Mouse (Mus musculus): ENCODE results near the gene Espn. TPM values are rescaled to one million over a fixed set of nuclear protein-coding genes. Genes with fewer than 3 reads are reported as not detected.

Gene Espn
- total RNA-seq (2017) = 1.3 and 1.8 TPM in 2 replicates

DNA sequence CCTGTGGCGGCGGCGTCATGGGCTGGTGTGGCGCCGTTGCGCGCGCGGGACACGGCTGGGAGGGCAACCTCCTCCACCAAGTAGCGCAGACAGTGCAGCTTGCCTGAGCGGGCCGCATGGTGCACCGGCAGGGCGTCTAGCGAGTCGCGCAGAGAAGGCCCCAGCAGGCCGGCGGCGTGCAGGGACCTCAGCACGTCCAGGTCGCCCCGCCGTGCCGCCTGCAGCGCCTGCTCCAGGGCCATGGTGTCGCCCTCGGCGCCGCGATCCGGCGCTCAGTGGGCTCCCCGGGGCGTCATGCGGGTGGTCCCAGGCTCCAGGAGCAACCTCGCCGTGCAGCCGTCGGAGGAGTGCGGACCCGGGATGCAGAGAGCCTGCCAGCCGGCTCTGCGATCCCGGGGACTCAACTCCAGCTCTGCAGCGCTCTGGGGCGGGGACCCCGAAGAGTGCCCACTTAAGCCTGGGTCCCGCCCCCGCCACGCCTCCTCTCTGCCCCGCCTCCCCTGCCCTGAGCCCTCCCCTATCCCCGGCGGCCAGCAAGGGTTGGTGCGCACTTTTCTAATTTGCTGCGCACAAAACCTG, at the start of gene Espn:
Gene Espn, minus strand, starts transcription at position 406 of the 579 bp plus-strand sequence.
- ATAC-seq (replicated peaks; ENCODE audit: low read depth, poor library complexity, severe bottlenecking) = peak; percentile 62

DNA sequence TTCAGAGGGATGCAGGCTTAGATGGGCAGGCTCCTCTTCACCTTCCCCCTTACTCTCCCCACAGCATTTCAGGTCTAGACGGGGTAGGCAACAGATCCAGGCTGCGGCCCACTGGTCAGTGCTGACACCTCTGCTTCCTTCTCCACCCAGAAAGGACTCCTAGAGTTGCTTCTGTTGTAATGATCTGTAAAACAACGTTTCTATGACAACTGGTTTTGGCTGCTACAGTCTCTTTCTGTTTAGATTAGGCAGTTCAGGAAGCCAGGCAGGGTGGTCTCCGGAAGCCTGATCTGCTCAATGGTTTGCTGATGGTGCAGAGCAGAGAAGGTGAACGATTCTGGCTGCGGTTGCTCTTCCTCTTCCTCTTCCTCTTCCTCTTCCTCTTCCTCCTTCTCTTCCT, 49.3 kb upstream of the Espn start:
- peak; percentile 83 for ATAC-seq (replicated peaks; ENCODE audit: low read depth, poor library complexity, severe bottlenecking)

- 0 out of 2 replicates have a peak, but pooled peaks have one; percentile 15 for ATAC-seq (replicated peaks; ENCODE audit: low read depth, poor library complexity, severe bottlenecking)
Measured at GRCm38 (mm10) chr4:152199617-152200016, 47.4 kb upstream of the Espn start.

DNA sequence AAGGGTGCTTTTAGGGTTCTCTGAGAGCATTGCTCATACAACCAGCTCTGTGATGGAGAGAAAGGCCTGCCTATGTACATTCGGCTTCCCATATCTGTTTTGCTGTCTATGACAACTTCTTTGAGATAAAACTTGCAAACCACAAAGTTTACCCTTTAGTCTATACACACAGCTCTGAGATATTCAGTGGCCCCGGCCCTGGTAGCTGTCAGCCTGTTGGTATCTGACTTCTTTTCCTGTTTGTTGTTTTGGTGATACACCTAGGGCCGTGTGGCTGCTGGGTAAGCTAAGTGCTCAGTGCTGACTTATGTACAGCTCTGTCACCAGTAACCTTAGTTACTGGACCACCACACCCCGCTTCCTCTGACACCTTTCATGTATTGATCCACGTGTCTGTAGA, 45.4 kb upstream of the Espn start:
- ATAC-seq (replicated peaks; ENCODE audit: low read depth, poor library complexity, severe bottlenecking) = no peak

- no peak for ATAC-seq (replicated peaks; ENCODE audit: low read depth, poor library complexity, severe bottlenecking)
Measured at GRCm38 (mm10) chr4:152196276-152196675, 44.1 kb upstream of the Espn start.

- no peak for ATAC-seq (replicated peaks; ENCODE audit: low read depth, poor library complexity, severe bottlenecking)
Measured at GRCm38 (mm10) chr4:152194476-152195175, 42.5 kb upstream of the Espn start.

DNA sequence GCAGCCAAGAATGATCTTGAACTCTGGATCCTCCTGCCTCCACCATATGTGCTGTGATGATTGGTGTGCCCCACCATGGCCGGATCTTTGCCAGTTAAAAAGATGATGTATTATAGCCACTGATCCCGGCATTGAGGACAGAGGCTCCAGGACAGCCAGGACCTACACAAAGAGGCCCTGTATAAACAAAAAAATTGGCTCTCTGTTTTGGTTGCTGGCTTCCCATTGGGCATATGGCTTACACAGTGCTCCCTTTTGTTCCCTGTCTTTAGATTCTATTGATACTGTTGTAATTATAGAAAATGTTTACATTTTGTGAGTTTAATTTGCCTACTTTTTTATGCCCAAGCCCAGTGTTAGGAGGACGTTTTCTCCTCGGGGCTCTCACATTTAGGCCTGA, 40.4 kb upstream of the Espn start:
- no peak for ATAC-seq (replicated peaks; ENCODE audit: low read depth, poor library complexity, severe bottlenecking)

DNA sequence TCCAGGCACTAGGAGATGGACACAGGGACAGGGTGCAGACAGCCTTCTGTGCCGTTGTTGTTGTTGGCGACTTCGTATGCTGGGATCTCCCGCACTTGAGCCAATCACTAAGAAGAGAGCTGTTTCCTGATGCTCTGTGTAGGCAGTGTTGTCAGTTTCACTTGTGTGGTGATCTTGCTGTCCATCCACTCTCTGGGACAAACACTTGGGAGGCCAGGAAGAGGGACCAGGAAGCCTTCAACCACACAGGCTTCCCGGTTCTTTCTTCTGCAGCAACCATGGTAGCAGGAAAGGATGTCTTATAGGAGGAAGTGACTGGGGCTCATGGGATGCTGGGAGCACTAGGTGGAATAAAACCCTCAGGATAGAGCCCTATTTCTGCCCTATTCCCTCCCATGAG, 38.5 kb upstream of the Espn start:
- no peak for ATAC-seq (replicated peaks; ENCODE audit: low read depth, poor library complexity, severe bottlenecking)

- ATAC-seq (replicated peaks; ENCODE audit: low read depth, poor library complexity, severe bottlenecking) = peak; percentile 72
Measured at GRCm38 (mm10) chr4:152190096-152190653, 38.0 kb upstream of the Espn start.

DNA sequence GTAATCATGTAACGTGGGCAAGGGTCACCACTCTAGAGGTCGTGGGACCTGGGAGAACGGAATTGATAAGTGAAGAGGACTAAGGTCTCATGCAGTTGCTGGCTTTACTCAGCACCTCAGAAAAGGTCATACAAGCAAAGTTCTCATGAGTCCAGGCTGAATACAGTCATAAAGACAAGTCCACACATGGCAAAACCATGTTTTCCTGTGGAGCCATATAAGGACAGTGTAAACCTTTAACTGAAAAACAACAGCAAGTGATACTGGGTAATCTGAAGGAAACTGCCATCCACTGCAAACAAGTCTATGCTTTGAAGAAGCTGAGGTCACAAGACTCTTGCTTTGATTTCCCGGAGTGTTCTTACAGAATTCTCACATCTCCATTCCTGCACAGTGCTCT, 37.5 kb upstream of the Espn start:
- ATAC-seq (replicated peaks; ENCODE audit: low read depth, poor library complexity, severe bottlenecking) = no peak

DNA sequence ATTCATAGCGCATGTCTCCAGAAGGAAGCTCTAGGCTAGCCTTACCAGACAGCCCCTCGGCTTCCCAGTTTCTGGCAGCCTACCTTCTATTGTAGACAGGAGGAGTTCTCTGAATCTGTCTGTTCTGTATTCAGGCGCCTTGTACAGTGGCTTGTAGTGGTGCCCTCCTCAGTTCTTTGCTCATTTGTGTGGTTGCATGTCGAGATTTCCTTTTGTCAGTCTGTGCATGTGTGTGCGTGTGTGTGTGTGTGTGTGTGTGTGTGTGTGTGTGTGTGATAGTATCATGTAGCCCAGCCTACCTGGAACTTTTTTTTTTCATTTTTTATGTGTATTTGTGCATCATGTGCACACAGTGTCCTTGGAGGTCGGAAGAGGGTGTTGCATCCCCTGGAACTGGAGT, 36.9 kb upstream of the Espn start:
- ATAC-seq (replicated peaks; ENCODE audit: low read depth, poor library complexity, severe bottlenecking) = no peak

- no peak for ATAC-seq (replicated peaks; ENCODE audit: low read depth, poor library complexity, severe bottlenecking)
Measured at GRCm38 (mm10) chr4:152188651-152189050, 36.5 kb upstream of the Espn start.

GRCm38 (mm10) chr4:152187142-152187541, 35.0 kb upstream of the Espn start:
- no peak for ATAC-seq (replicated peaks; ENCODE audit: low read depth, poor library complexity, severe bottlenecking)

GRCm38 (mm10) chr4:152186205-152187082, 34.3 kb upstream of the Espn start:
- peak; percentile 57 for ATAC-seq (replicated peaks; ENCODE audit: low read depth, poor library complexity, severe bottlenecking)

- ATAC-seq (replicated peaks; ENCODE audit: low read depth, poor library complexity, severe bottlenecking) = 0 out of 2 replicates have a peak, but pooled peaks have one; percentile 14
Measured at GRCm38 (mm10) chr4:152185510-152186204, 33.5 kb upstream of the Espn start.

GRCm38 (mm10) chr4:152185137-152185509, 33.0 kb upstream of the Espn start:
- peak; percentile 56 for ATAC-seq (replicated peaks; ENCODE audit: low read depth, poor library complexity, severe bottlenecking)

DNA sequence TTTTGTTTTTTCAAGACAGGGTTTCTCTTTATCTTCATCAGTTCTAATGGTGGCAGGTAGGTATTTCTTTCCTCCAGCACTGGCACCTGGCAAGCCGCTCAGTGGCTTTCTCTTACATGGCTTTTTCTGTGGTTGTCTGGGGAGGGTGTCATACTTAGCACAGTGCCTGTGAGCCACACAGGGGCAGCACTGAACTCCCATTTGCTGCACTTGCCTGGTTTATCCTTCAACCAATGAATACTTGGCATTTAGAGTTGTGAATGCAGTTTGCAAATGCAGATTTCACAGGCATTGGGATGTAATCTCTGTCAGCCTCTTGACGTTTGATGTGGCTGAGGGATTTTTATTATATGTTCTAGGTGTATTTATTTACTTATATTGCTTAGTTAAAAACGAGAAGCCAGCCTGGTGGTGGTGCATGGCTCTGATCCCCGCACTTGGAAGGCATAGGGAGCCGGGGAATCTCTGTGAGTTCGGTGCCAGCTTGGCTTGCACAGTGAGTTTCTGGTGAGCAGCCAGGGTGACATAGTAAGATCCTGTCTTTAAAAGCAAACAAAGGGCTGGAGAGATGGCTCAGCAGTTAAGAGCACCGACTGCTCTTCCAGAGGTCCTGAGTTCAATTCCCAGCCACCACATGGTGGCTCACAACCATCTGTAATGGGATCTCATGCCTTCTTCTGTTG, 32.3 kb upstream of the Espn start:
- no peak for ATAC-seq (replicated peaks; ENCODE audit: low read depth, poor library complexity, severe bottlenecking)

GRCm38 (mm10) chr4:152182205-152182604, 30.0 kb upstream of the Espn start:
- ATAC-seq (replicated peaks; ENCODE audit: low read depth, poor library complexity, severe bottlenecking) = no peak

DNA sequence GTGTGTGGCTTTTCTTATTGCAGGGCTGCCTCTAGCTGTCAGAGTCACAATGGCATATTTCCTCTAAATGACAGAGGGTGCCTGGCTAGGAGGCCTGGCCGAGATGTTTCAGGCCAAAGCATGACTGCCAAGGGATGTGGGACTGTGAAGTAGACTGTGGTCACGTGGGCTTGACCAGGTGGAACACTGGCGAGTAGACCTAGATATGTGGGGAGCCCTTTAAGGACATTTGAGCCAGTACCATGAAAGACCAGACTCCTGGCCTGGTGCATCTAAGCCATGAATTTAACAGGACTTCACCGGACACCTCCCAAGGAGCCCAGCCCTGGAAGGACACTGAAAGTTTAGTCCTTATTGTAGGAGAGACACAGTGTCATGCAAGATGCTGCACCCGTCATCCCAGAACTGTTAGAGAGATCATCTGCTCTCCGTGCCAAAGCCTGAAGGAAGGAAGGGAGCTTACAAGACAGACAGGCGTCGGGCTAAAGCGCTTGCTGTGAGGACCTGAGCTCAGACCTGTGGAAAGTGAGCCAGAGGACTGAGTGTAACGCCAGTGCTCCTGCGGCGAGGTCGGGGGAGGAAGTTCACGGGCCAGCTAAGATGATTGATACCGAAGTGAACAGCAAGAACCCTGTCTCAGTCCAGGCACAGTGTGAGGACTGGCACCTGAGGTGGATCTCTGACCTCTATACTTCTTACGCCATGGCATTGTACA, 27.9 kb upstream of the Espn start:
- ATAC-seq (replicated peaks; ENCODE audit: low read depth, poor library complexity, severe bottlenecking) = no peak
